Mouse (Mus musculus) heart, embryonic 16.5 days (tissue): ENCODE results near the gene Aox1. TPM values are rescaled to one million over a fixed set of nuclear protein-coding genes. Genes with fewer than 3 reads are reported as not detected.
A peak's percentile ranks its signal among the peaks of the same experiment; 100 is the strongest.

Source experiments
- ATAC-seq: fragments of 200-750 bp; cut with Nextera tagmentation; replicated peaks from 2 replicates; pipeline ENCODE4 v1.8.0; 2017; ENCODE audit warnings: moderate number of reproducible peaks; ENCODE audit not compliant: insufficient read depth, low FRiP score; ENCODE audit errors: extremely low read depth
- H3K27ac ChIP-seq: fragments of 300-500 bp; sonication (generic); 2 replicates; pipeline ENCODE4 v1.5.1; 2014; ENCODE audit warnings: mild to moderate bottlenecking, low read length, control low read depth, moderate library complexity
- H3K27me3 ChIP-seq: fragments of 300-500 bp; sonication (generic); 2 replicates; pipeline ENCODE4 v1.6.1; 2014; ENCODE audit warnings: low read length, mixed read lengths; ENCODE audit not compliant: control insufficient read depth, insufficient read depth
- H3K36me3 ChIP-seq: fragments of 300-500 bp; sonication (generic); 2 replicates; pipeline ENCODE4 v1.6.1; 2014; ENCODE audit not compliant: control insufficient read depth, insufficient read depth
- H3K4me1 ChIP-seq: fragments of 300-500 bp; sonication (generic); 2 replicates; pipeline ENCODE4 v1.6.1; 2014; ENCODE audit warnings: low read length, mixed read lengths; ENCODE audit not compliant: control insufficient read depth, insufficient read depth
- H3K4me2 ChIP-seq: fragments of 300-500 bp; sonication (generic); 2 replicates; pipeline ENCODE4 v1.6.1; 2014; ENCODE audit warnings: low read depth, mild to moderate bottlenecking, control low read depth, low read length
- H3K4me3 ChIP-seq: fragments of 300-500 bp; sonication (generic); 2 replicates; pipeline ENCODE4 v1.5.1; 2014; ENCODE audit warnings: mild to moderate bottlenecking, control low read depth, low read length
- H3K9ac ChIP-seq: fragments of 300-500 bp; sonication (generic); 2 replicates; pipeline ENCODE4 v1.6.1; 2014; ENCODE audit warnings: low read length, control low read depth
- H3K9me3 ChIP-seq: fragments of 300-500 bp; sonication (generic); replicated peaks from 2 replicates; pipeline ENCODE4 v1.6.1; 2016; ENCODE audit warnings: low read length; ENCODE audit not compliant: control insufficient read depth
- WGBS: fragments of 180-500 bp; shearing (Covaris S2); extraction: QIAGEN DNeasy Blood & Tissue Kit; methylation state at CpG from one replicate; pipeline ENCODE4 v1.1.7; 2014; 5-methylcytosine and 5-hydroxymethylcytosine counted together
- polyA plus RNA-seq: library from polyadenylated mRNA; unstranded; fragments of >200 nt; fragmentation: Nextera tagmentation; extraction: Ambion mirVana; gene quantifications from 2 replicates; pipeline ENCODE4 v1.2.1, GENCODE M21; 2015

The Aox1 gene
- polyA plus RNA-seq, 1 experiment from 2014 or later = 0.85 TPM

DNA sequence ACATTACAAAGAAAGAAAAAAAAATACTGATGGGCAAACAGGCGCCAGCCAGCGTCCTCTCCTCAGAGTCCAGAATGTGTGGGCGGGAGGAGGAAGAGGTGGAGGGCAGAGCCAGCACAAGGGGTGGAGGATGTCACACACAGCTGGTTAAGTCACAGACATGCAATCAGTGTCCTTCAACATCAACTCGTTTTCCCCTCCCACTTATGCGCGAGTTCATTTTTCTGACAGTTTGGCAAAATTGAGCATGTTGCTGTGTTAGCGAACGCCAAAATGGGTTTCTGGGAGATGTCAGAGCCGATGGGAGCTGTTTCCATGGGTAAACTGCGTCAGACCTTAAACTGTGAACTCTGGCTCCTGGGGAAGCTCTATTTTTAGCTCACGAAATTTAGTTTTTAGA, 27.2 kb downstream of the Aox1 start:
- H3K27ac ChIP-seq = no peak overlapping the region

GRCm38 (mm10) chr1:58058846-58059245, 29.1 kb downstream of the Aox1 start:
- H3K36me3 ChIP-seq = no peaks in the 10 kb centered on the region
- no peak overlapping the region for H3K4me2 ChIP-seq

More for the DNA sequence above, 27.2 kb downstream of the Aox1 start:
- H3K27me3 ChIP-seq = no peaks in the 10 kb centered on the region
- peak overlapping the region; percentile 38; the same call in 1 of the 2 replicates for H3K4me2 ChIP-seq
- WGBS = 52% methylated on average over 11 of the region's 11 CpGs
- no peaks in the 10 kb centered on the region for H3K4me1 ChIP-seq
- no peaks in the 10 kb centered on the region for H3K9me3 ChIP-seq
- no peak overlapping the region for H3K9ac ChIP-seq
- H3K4me3 ChIP-seq = no peak overlapping the region
- ATAC-seq = no peak; the same call in 1 of the 2 replicates
- H3K36me3 ChIP-seq = no peaks in the 10 kb centered on the region

DNA sequence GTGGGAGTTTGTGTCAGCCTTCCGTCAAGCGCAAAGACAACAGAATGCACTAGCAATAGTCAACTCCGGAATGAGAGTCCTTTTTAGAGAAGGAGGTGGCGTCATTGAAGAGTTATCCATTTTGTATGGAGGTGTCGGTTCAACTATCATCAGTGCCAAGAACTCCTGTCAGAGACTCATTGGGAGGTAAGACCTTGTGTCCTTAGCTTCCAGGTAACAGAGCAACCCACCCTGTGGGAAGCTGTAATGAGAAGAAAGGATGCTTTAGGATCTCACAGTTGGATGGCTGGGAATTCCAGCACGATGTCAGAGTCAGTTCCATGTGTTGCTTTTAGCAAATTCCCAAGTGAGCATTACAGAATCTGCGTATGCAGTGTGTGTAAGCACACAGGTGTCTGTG, 32.4 kb downstream of the Aox1 start:
- no peak overlapping the region for H3K4me3 ChIP-seq
- no peak overlapping the region for H3K4me2 ChIP-seq
- H3K36me3 ChIP-seq = no peaks in the 10 kb centered on the region
- no peak overlapping the region for H3K9ac ChIP-seq
- no peak overlapping the region for H3K27ac ChIP-seq
- H3K9me3 ChIP-seq = no peaks in the 10 kb centered on the region
- H3K27me3 ChIP-seq = no peaks in the 10 kb centered on the region
- H3K4me1 ChIP-seq = no peaks in the 10 kb centered on the region
- no peak for ATAC-seq
- WGBS = 88% methylated on average over 7 of the region's 7 CpGs

More at GRCm38 (mm10) chr1:58058846-58059245, 29.1 kb downstream of the Aox1 start:
- Histone ChIP-seq H3K9me3 (no peaks in the 10 kb centered on the region), H3K27ac (no peak overlapping the region), H3K4me1 (no peaks in the 10 kb centered on the region), H3K9ac (no peak overlapping the region), H3K27me3 (no peaks in the 10 kb centered on the region), H3K4me3 (no peak overlapping the region)
- no peak for ATAC-seq
- 85% methylated on average over 4 of the region's 4 CpGs for WGBS

GRCm38 (mm10) chr1:58065151-58065550, 35.4 kb downstream of the Aox1 start:
- Histone ChIP-seq H3K9ac (no peak overlapping the region), H3K36me3 (no peaks in the 10 kb centered on the region), H3K4me3 (no peak overlapping the region), H3K4me2 (no peak overlapping the region), H3K9me3 (no peaks in the 10 kb centered on the region), H3K27me3 (no peaks in the 10 kb centered on the region), H3K27ac (no peak overlapping the region), H3K4me1 (no peaks in the 10 kb centered on the region)
- 90% methylated on average over 5 of the region's 5 CpGs for WGBS
- no peak for ATAC-seq

DNA sequence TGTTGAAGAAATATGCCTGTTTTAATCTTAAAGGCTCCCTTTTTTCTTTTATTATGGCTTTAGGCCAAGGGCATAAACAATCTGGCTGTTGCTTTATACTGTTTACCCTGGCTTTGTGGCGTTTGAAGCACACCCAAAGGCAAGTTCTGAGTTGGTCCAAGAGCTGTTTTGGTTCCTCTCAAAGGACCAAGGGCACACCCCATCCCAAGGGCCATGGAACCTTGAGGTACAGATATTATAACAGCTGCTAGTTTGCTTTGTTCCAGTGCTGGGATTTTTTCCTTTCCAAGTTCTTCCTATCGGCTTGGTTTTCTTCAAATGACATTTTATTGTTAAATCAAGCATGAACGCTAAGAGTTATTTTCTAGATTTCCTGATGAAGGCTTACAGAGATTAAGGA, 35.9 kb downstream of the Aox1 start:
- no peak overlapping the region for H3K9ac ChIP-seq
- H3K4me1 ChIP-seq = no peaks in the 10 kb centered on the region
- H3K27me3 ChIP-seq = no peaks in the 10 kb centered on the region
- H3K4me3 ChIP-seq = no peak overlapping the region
- no peak overlapping the region for H3K4me2 ChIP-seq
- no peaks in the 10 kb centered on the region for H3K36me3 ChIP-seq
- H3K9me3 ChIP-seq = no peaks in the 10 kb centered on the region
- WGBS = 77% methylated on average over 3 of the region's 3 CpGs
- no peak overlapping the region for H3K27ac ChIP-seq
- ATAC-seq = no peak

- H3K9me3 ChIP-seq = no peaks in the 10 kb centered on the region
- WGBS = 74% methylated on average over 6 of the region's 6 CpGs
- no peak overlapping the region for H3K4me3 ChIP-seq
- no peaks in the 10 kb centered on the region for H3K27me3 ChIP-seq
- H3K36me3 ChIP-seq = no peaks in the 10 kb centered on the region
- no peaks in the 10 kb centered on the region for H3K4me1 ChIP-seq
- H3K27ac ChIP-seq = no peak overlapping the region
- H3K4me2 ChIP-seq = no peak overlapping the region
- H3K9ac ChIP-seq = no peak overlapping the region
- no peak for ATAC-seq
These were observed 39.5 kb downstream of the Aox1 start for GRCm38 (mm10) chr1:58069181-58069580.

GRCm38 (mm10) chr1:58070091-58070490, 40.4 kb downstream of the Aox1 start:
- Histone ChIP-seq H3K4me1 (no peaks in the 10 kb centered on the region), H3K4me2 (no peak overlapping the region), H3K27ac (no peak overlapping the region), H3K36me3 (no peaks in the 10 kb centered on the region), H3K27me3 (no peaks in the 10 kb centered on the region), H3K9me3 (no peaks in the 10 kb centered on the region), H3K9ac (no peak overlapping the region), H3K4me3 (no peak overlapping the region)
- 89% methylated on average over 11 of the region's 11 CpGs for WGBS
- no peak for ATAC-seq

GRCm38 (mm10) chr1:58071006-58071405, 41.3 kb downstream of the Aox1 start:
- no peak overlapping the region for H3K4me3 ChIP-seq
- WGBS = 68% methylated on average over 9 of the region's 9 CpGs
- no peak overlapping the region for H3K27ac ChIP-seq
- no peak overlapping the region for H3K9ac ChIP-seq
- no peaks in the 10 kb centered on the region for H3K4me1 ChIP-seq
- no peaks in the 10 kb centered on the region for H3K27me3 ChIP-seq
- ATAC-seq = no peak
- H3K4me2 ChIP-seq = no peak overlapping the region
- H3K36me3 ChIP-seq = no peaks in the 10 kb centered on the region
- H3K9me3 ChIP-seq = no peaks in the 10 kb centered on the region

GRCm38 (mm10) chr1:58071509-58071908, 41.8 kb downstream of the Aox1 start:
- H3K36me3 ChIP-seq = no peaks in the 10 kb centered on the region
- no peaks in the 10 kb centered on the region for H3K27me3 ChIP-seq
- no peaks in the 10 kb centered on the region for H3K4me1 ChIP-seq
- no peak overlapping the region for H3K27ac ChIP-seq
- WGBS = 73% methylated on average over 1 of the region's 1 CpGs
- ATAC-seq = no peak
- no peak overlapping the region for H3K4me3 ChIP-seq
- H3K9ac ChIP-seq = no peak overlapping the region
- no peaks in the 10 kb centered on the region for H3K9me3 ChIP-seq
- no peak overlapping the region for H3K4me2 ChIP-seq

GRCm38 (mm10) chr1:58072416-58072815, 42.7 kb downstream of the Aox1 start:
- Histone ChIP-seq H3K9ac (no peak overlapping the region), H3K9me3 (no peaks in the 10 kb centered on the region), H3K27me3 (no peaks in the 10 kb centered on the region), H3K4me3 (no peak overlapping the region), H3K4me1 (no peaks in the 10 kb centered on the region), H3K4me2 (no peak overlapping the region), H3K27ac (no peak overlapping the region), H3K36me3 (no peaks in the 10 kb centered on the region)
- no peak for ATAC-seq
- WGBS = 42% methylated on average over 2 of the region's 2 CpGs
